Mouse (Mus musculus) cerebellum, adult 11 months (tissue): Measurements from ENCODE around the gene Psmd4.
"Not testable (repeated sequence)": the region's sequence is repeated elsewhere in the genome, so short reads cannot be mapped to it uniquely, and the experiment has no call there.

Experiments used
- DNase-seq: peaks from one replicate; pipeline ENCODE4 v3.0.0; 2022

Gene Psmd4

DNA sequence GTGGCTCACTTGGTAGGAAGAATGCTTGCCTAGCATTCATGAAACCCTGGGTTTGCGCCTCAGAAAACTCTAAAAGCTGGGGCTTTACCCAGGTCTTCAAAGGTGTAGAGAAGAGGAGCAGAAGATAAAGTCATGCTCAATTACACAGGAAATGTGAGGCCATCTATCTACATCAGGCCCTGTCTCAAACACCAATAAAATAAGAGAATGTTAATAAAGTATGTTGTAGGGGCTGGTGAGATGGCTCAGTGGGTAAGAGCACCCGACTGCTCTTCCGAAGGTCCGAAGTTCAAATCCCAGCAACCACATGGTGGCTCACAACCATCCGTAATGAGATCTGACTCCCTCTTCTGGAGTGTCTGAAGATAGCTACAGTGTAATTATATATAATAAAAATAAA lies 21.5 kb downstream of the Psmd4 start:
- DNase-seq, result not testable (repeated sequence)

DNA sequence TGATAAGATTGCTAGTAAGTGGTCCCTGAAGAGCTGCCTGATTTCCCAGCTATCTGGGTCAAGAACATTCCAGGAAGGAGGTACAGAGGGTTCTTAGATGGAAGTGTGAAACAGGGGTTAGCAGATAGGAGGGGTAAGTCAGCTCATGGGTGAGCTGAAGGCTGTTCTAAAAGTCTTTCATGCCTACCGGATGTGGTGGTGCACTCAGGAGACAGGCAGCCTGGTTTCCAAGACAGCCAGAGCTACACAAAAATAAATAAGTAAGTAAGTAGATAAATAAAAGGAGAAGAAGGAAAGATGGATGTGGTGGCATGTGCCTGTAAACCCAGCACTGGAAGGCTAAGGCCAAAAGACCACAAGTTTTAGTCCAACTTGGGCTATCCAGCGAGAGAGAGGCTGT lies 23.7 kb downstream of the Psmd4 start:
- no peak for DNase-seq

DNA sequence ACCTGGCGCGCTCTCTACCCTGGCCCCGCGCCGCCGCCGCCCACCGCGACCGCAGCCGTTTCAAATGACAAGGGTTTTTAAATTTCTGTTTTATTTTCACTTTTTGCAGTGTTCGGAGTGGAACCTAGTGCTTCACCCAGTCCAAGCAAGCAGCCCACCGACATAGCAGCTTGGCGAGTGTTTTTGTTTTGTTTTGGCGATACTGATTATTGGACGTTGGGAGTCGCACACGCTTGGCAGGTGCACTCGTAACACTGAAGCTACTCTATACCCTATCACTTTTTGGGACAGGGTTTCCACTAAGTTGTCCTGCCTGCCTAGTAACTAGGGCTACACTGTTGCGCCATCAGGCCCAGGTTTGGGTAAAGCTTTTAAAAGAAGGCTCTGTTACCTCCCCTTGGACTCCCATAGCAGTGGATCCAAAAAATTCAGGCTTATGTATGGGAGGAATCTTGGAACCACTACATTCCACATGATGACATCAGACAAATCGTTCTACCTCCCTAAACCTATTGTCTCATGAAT lies 25.8 kb downstream of the Psmd4 start:
- no peak for DNase-seq

DNA sequence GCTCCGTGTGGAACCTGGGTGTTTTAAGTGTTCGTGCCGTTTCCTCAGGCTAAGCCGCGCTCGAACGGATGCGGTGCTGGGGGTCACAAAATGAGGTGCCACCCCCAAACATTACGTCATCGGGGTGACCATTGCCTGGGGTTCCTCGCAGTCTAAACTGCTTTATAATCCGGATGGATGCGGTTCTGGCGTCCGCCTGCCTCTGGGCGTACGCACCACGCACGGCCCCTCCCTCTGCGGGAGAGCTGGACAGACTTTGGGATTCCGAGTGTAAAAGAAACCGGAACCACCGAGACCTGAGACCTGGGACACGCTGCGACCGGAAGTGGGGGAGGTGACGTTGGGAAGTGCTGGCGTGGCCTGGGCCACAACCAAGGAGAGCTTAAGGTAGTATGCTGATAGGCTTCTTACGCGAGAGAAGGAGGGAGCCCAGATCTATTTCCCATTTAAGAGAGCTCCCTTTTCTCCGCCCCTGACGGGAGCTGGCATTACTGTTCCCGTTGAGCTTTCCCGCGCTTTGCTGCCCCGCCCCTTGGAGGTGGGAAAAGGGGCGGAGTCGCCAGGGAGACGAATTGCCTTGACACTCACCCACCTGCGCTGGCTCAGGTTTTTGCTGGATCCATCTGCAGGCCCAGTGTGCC lies 26.4 kb downstream of the Psmd4 start:
- peak; percentile 98 for DNase-seq

DNA sequence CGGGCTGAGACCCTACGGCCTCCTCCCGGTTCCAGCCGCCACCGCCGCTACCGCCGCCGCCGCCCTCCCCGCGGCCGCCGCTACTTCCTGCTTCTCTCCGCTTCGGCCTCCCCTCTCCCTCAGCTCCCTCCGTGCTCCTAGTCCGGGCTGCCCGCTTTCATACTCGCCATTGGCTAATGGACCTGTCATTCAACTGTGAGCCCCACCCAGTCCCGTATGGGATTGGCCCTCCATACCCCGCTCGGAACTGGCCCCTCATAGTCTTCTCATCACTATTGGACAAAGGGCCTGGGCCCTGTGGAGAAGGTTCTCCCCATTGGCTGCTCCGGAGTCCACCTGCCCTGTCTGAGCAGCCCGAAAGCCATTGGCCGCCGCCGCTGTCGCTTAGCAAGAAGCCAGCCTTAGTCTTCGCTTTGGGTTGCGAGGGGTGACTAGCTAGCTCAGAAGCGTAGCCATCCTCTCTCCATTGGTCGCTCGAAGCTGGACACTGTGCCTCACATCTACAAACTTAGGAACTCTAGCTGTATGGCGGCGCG lies 27.0 kb downstream of the Psmd4 start, which contains the start of gene Zfp687:
TSS of gene Zfp687 (minus strand) at position 112 of the 536 bp plus-strand sequence.
- DNase-seq, result peak; percentile 100

DNA sequence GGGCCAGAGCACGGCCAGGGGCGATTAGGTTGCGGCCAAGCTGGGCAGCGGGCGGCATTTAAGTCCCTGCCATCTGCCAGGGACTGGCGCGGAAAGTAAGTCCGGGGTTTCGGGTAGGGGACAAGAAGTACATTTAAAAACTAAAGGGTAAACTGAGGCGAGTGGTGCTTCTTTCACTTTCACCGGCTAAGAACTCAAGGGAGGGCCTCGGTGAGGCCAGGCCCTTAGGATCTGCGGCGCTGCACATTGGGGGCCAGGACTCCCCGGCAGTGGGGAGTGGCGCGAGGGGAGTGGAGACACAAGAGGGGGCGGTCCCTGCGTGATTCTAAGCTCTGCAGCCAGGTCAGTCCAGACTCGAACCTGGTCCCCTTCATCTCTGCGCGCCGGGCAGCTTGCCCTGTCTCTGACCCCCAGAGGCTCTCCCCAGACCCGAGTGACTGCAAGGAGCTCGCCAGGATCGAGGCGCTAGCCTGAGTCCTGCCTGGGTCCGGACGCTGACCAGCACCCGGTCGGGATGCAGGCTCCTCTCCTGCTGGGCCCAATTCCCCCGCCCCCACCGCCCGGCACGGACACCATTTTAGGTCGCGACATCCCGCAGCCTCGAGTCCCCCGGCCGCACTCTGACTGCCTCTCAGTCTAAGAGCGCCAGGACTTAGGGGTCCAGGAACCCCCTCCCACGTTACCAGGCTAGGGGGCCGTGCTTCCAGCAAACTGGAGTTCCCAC lies 27.8 kb downstream of the Psmd4 start:
- DNase-seq, result peak; percentile 71

DNA sequence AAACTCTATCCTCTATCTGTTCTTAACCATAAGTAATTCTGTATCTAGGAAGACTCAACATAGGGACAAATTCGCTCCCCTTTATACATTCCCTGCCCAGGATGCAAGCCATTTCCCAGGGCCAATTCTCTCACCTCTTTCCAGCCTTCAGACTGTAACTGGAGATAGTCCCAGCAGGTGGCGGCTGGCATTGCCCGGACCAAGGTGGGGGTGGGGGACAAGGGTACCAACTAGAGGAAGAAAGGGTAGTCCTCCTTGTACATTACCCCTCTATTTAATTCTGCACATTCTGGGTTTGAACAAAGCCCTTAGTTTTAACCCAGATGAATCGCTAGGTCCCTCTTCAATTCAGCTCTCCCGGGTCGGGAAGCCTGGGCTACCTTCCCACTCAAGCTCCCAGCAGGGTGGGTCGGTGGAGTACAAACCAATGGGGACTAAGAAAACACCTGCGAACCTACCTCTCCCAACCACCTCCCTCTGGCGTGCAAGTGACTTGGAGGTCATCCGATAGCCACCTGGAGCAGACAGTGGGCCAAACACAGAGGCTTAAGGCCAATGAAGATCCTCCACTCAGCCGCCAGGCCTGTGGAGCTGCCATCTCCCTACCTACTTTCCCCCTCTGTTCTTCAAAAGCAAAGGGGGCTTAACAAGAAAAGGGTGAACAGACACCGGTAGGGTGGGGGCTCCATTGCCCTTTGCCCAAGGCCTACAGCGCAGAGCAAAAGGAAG lies 28.6 kb downstream of the Psmd4 start:
- DNase-seq, result peak; percentile 69

- peak; percentile 35 for DNase-seq
These were observed 29.4 kb downstream of the Psmd4 start for GRCm38 (mm10) chr3:95012982-95013381.

DNA sequence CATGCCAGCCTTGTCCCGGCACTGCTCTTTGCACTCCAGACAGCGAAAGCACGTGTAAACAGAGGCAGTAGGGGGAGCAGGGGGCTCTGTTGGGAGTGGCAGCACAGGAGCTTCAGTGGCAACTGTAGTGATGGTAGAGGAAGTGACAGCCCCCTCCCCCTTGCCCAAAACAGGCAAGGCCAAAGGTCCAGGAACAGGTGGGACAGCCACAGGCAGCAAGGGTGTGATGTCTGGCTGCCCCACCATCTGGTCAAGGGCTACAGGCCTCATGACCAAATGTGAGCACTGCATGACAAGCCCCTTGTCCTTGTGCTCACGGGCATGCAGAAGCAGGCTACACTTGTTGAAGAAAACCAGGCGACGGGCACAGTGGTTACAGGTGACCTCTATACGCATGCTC lies 32.0 kb downstream of the Psmd4 start:
- no peak for DNase-seq

DNA sequence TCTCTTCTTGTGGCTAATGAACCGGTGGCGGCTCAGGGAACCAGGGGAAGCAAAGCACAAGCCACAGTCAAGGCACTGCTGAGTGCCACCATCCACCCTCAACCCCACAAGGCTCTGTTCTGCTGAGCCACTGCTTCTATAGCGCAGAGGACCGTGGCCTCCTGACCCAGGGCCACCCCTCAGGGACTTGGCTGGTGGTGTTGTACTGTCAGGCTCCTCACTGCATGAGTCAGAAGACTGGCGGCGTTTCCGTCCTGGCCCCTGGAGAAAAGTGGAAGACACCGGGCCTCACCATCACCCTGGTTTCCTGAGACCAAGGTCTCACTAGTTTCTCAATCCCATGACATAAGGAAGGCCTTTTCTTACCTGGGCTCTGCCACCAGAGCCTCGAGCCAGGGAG lies 34.7 kb downstream of the Psmd4 start:
- no peak for DNase-seq

DNA sequence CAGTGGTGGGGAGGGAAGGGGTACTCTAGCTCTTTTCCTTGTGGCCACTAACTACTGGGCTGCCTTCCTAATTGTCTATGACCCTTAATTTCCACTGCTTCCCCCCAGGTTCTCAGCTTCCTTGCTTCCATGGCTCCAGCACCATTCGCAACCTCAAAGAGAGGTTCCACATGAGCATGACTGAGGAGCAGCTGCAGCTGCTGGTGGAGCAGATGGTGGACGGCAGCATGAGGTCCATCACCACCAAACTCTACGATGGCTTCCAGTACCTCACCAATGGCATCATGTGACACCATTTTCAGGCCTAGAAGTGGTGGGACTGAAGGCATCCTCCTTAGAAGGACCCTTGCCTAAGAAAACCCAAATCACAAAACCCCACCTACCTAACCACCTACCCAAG lies 36.8 kb downstream of the Psmd4 start:
- no peak for DNase-seq

- no peak for DNase-seq
These were observed 39.1 kb downstream of the Psmd4 start for GRCm38 (mm10) chr3:95003273-95003672.

- DNase-seq, result no peak
These were observed 39.8 kb downstream of the Psmd4 start for GRCm38 (mm10) chr3:95002569-95002968.

DNA sequence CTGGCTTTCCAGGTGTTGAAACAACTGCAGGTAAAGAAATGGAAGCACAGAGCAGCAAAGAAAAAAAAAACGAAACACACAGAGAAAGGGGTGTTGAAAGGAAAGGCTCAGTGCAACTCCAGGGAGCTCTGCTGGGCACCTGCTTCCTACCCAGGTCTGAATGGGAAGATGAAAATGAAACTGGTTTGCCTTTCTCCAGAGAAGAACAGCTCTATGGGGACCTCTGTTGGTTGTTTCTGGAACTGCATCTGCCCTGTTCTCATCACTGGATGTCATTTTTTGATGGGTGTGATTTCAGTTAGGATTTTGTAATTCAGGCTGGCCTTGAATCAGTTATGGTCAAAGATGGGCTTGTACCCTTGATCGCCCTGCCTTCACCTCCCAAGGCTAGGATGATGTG lies 45.5 kb downstream of the Psmd4 start:
- peak; percentile 71 for DNase-seq

GRCm38 (mm10) chr3:94989159-94989761 lies 53.2 kb downstream of the Psmd4 start:
- no peak for DNase-seq

DNA sequence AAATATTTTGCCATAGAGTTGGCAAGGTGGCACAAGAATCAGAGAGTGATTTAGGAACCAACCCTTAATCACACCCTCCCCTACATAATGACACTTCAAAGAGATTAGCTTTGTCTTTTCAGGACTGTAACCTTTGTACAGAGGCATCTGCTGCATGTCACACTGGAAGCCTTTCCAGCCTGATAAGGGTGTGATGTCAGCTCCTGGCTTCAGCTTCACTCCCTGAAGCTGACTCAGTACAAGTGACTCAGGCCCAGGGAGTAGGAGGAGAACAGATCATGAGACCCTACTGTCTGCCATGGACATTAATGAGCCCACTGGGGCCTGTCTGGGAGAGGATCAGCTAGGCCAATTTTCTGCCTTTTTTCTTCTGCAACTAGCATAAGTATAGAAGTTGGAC lies 54.8 kb downstream of the Psmd4 start:
- no peak for DNase-seq

DNA sequence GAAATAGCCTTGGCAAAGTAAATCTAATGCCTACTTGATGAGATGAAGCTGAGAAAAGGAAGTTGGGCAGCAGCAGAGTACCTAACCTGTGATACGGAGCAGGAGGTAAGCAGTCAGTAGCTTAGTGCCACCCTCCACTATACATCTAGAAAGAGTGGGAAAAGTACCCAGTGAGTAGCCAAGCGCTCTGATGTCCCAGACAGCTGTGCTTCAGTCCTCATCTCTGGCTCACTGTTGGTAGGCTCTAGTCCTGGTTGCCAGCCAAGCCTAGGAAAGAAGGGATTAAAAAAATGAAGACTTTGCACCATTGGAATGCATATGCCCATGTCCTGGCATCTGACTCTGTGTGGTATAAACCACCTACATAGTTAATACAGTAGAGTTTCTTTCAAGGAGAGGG lies 56.9 kb downstream of the Psmd4 start:
- no peak for DNase-seq

GRCm38 (mm10) chr3:94984312-94984711 lies 58.1 kb downstream of the Psmd4 start:
- DNase-seq, result no peak
